Mouse (Mus musculus): ENCODE measurements around the gene Sord.

Sord gene

GRCm38 (mm10) chr2:122301921-122302573 lies 67.5 kb downstream of the Sord start:
- DNase-seq (ENCODE audit: low read depth, low spot score) = no peak

GRCm38 (mm10) chr2:122302574-122303241 lies 68.2 kb downstream of the Sord start:
- peak; percentile 84 for DNase-seq (ENCODE audit: low read depth, low spot score)

GRCm38 (mm10) chr2:122304544-122304943 lies 70.0 kb downstream of the Sord start:
- no peak for DNase-seq (ENCODE audit: low read depth, low spot score)

- DNase-seq (ENCODE audit: low read depth, low spot score) = no peak
These were observed 70.7 kb downstream of the Sord start for GRCm38 (mm10) chr2:122305097-122305892.

- no peak for DNase-seq (ENCODE audit: low read depth, low spot score)
These were observed 71.6 kb downstream of the Sord start for GRCm38 (mm10) chr2:122306184-122306583.

GRCm38 (mm10) chr2:122309647-122310046 lies 75.1 kb downstream of the Sord start:
- no peak for DNase-seq (ENCODE audit: low read depth, low spot score)

- no peak for DNase-seq (ENCODE audit: low read depth, low spot score)
These were observed 77.0 kb downstream of the Sord start for GRCm38 (mm10) chr2:122311561-122311960.

GRCm38 (mm10) chr2:122312722-122313417 lies 78.3 kb downstream of the Sord start:
- DNase-seq (ENCODE audit: low read depth, low spot score) = peak; percentile 45

GRCm38 (mm10) chr2:122313536-122313935 lies 79.0 kb downstream of the Sord start, which contains the start of gene Duoxa1:
Duoxa1 (minus strand) TSS chr2:122313730.
- DNase-seq (ENCODE audit: low read depth, low spot score) = no peak
